Mouse (Mus musculus): ENCODE measurements around the gene Gm8677. TPM values are rescaled to one million over a fixed set of nuclear protein-coding genes. Genes with fewer than 3 reads are reported as not detected.
"Not testable (repeated sequence)": the region's sequence is repeated elsewhere in the genome, so short reads cannot be mapped to it uniquely, and the experiment has no call there.

The Gm8677 gene
- total RNA-seq (2012; rRNA removed) (not detected in 2 replicates), total RNA-seq (2014; rRNA removed) (not detected in 2 replicates), polyA plus RNA-seq (2012; ENCODE audit: insufficient read length, low read depth) (not detected in 2 replicates)

- in situ Hi-C loops (cut with MboI; ENCODE audit: low pct_ligation_motif_present, low pct_unique_long_range_greater_than_20kb, low sequenced_read_pairs); H3K36me3 ChIP-seq (replicated peaks in 1 of 2; ENCODE audit: control insufficient read depth in 1 of 2, insufficient read depth in 1 of 2, low read length in 1 of 2); H3K4me2 ChIP-seq (ENCODE audit: insufficient read depth, low read depth, poor library complexity, severe bottlenecking); H3K9ac ChIP-seq (ENCODE audit: insufficient read depth, low read depth); H3K27me3 ChIP-seq (replicated peaks); H3K27ac ChIP-seq (ENCODE audit: insufficient read depth, low read depth); H3K79me2 ChIP-seq (replicated peaks; ENCODE audit: control insufficient read depth, extremely low read depth, insufficient read depth, poor library complexity, severe bottlenecking); dilution Hi-C loops (cut with MboI; ENCODE audit: extremely low pct_ligation_motif_present, extremely low pct_unique_long_range_greater_than_20kb, low sequenced_read_pairs); H3K9me3 ChIP-seq (replicated peaks; ENCODE audit: low read length); H3K4me1 ChIP-seq (ENCODE audit: control insufficient read depth in 1 of 2, insufficient read depth in 2 of 2); DNase-seq (ENCODE audit: extremely low read depth); H3K4me3 ChIP-seq (replicated peaks in 1 of 3; ENCODE audit: low read depth in 2 of 3, low read length in 2 of 3, poor library complexity in 1 of 3): not testable (repeated sequence)
Observed at GRCm38 (mm10) chr7:22534787-22535186, at the start of gene Gm8677. Gm8677 (minus strand) TSS chr7:22534887.

DNA sequence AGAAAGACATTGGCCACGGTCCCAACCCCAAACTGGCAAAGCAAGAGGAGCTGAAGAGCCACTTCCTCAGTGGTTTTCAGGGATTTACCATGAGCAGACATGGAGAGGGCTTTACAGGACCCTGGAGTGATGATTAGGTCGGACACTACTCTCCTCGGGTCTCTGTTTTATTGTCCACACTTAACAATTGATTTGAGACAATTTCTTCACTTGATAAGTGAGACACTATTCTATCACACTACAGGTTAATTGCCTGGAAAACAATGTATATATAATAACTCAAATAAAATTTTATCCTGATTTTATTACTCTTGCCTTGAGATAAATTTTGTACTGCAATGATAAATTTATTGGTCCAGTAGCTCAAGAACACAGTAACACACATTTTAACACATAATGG, 30.6 kb upstream of the Gm8677 start, which contains the start of gene Gm4201:
Gene Gm4201 (minus strand): TSS at position 101 of the 400 bp plus-strand sequence.
- in situ Hi-C loops (cut with MboI; ENCODE audit: low pct_ligation_motif_present, low pct_unique_long_range_greater_than_20kb, low sequenced_read_pairs); H3K9me3 ChIP-seq (replicated peaks; ENCODE audit: low read length); H3K27me3 ChIP-seq (replicated peaks); DNase-seq (ENCODE audit: extremely low read depth); H3K4me3 ChIP-seq (replicated peaks in 1 of 3; ENCODE audit: low read depth in 2 of 3, low read length in 2 of 3, poor library complexity in 1 of 3); H3K27ac ChIP-seq (ENCODE audit: insufficient read depth, low read depth); H3K9ac ChIP-seq (ENCODE audit: insufficient read depth, low read depth); dilution Hi-C loops (cut with MboI; ENCODE audit: extremely low pct_ligation_motif_present, extremely low pct_unique_long_range_greater_than_20kb, low sequenced_read_pairs); H3K4me2 ChIP-seq (ENCODE audit: insufficient read depth, low read depth, poor library complexity, severe bottlenecking); H3K36me3 ChIP-seq (replicated peaks in 1 of 2; ENCODE audit: control insufficient read depth in 1 of 2, insufficient read depth in 1 of 2, low read length in 1 of 2); H3K4me1 ChIP-seq (ENCODE audit: control insufficient read depth in 1 of 2, insufficient read depth in 2 of 2); H3K79me2 ChIP-seq (replicated peaks; ENCODE audit: control insufficient read depth, extremely low read depth, insufficient read depth, poor library complexity, severe bottlenecking): not testable (repeated sequence)

GRCm38 (mm10) chr7:22522667-22523066, 12.0 kb downstream of the Gm8677 start, which contains the start of gene Vmn1r152:
Vmn1r152 (plus strand) TSS chr7:22522967.
- dilution Hi-C loops (cut with MboI; ENCODE audit: extremely low pct_ligation_motif_present, extremely low pct_unique_long_range_greater_than_20kb, low sequenced_read_pairs); H3K79me2 ChIP-seq (replicated peaks; ENCODE audit: control insufficient read depth, extremely low read depth, insufficient read depth, poor library complexity, severe bottlenecking); H3K27ac ChIP-seq (ENCODE audit: insufficient read depth, low read depth); H3K36me3 ChIP-seq (replicated peaks in 1 of 2; ENCODE audit: control insufficient read depth in 1 of 2, insufficient read depth in 1 of 2, low read length in 1 of 2); in situ Hi-C loops (cut with MboI; ENCODE audit: low pct_ligation_motif_present, low pct_unique_long_range_greater_than_20kb, low sequenced_read_pairs); DNase-seq (ENCODE audit: extremely low read depth); H3K4me2 ChIP-seq (ENCODE audit: insufficient read depth, low read depth, poor library complexity, severe bottlenecking); H3K4me1 ChIP-seq (ENCODE audit: control insufficient read depth in 1 of 2, insufficient read depth in 2 of 2); H3K4me3 ChIP-seq (replicated peaks in 1 of 3; ENCODE audit: low read depth in 2 of 3, low read length in 2 of 3, poor library complexity in 1 of 3); H3K27me3 ChIP-seq (replicated peaks); H3K9ac ChIP-seq (ENCODE audit: insufficient read depth, low read depth); H3K9me3 ChIP-seq (replicated peaks; ENCODE audit: low read length): not testable (repeated sequence)

GRCm38 (mm10) chr7:22499578-22499977, 35.1 kb downstream of the Gm8677 start, which contains the start of gene Vmn1r151:
Vmn1r151 (minus strand) TSS chr7:22499678.
- H3K4me2 ChIP-seq (ENCODE audit: insufficient read depth, low read depth, poor library complexity, severe bottlenecking); H3K4me1 ChIP-seq (ENCODE audit: control insufficient read depth in 1 of 2, insufficient read depth in 2 of 2); H3K27ac ChIP-seq (ENCODE audit: insufficient read depth, low read depth); H3K9me3 ChIP-seq (replicated peaks; ENCODE audit: low read length); H3K36me3 ChIP-seq (replicated peaks in 1 of 2; ENCODE audit: control insufficient read depth in 1 of 2, insufficient read depth in 1 of 2, low read length in 1 of 2); H3K79me2 ChIP-seq (replicated peaks; ENCODE audit: control insufficient read depth, extremely low read depth, insufficient read depth, poor library complexity, severe bottlenecking); H3K27me3 ChIP-seq (replicated peaks); DNase-seq (ENCODE audit: extremely low read depth); dilution Hi-C loops (cut with MboI; ENCODE audit: extremely low pct_ligation_motif_present, extremely low pct_unique_long_range_greater_than_20kb, low sequenced_read_pairs); H3K4me3 ChIP-seq (replicated peaks in 1 of 3; ENCODE audit: low read depth in 2 of 3, low read length in 2 of 3, poor library complexity in 1 of 3); H3K9ac ChIP-seq (ENCODE audit: insufficient read depth, low read depth); in situ Hi-C loops (cut with MboI; ENCODE audit: low pct_ligation_motif_present, low pct_unique_long_range_greater_than_20kb, low sequenced_read_pairs): not testable (repeated sequence)

Other genes with a start within 250 kb of the Gm8677 start
- gene Gm4187, start 205.2 kb downstream of the Gm8677 start, total RNA-seq (2012; rRNA removed), result not detected in 2 replicates
- not detected in 2 replicates for gene Gm4187, start 205.2 kb downstream of the Gm8677 start, total RNA-seq (2014; rRNA removed)
- not detected in 2 replicates for gene Gm4187, start 205.2 kb downstream of the Gm8677 start, polyA plus RNA-seq (2012; ENCODE audit: insufficient read length, low read depth)
- not detected in 2 replicates for gene Gm8660, start 163.8 kb downstream of the Gm8677 start, total RNA-seq (2012; rRNA removed)
- not detected in 2 replicates for gene Gm8660, start 163.8 kb downstream of the Gm8677 start, total RNA-seq (2014; rRNA removed)
- gene Gm8660, start 163.8 kb downstream of the Gm8677 start, polyA plus RNA-seq (2012; ENCODE audit: insufficient read length, low read depth), result not detected in 2 replicates
- not detected in 2 replicates for gene Vmn1r148, start 121.3 kb downstream of the Gm8677 start, total RNA-seq (2012; rRNA removed)
- gene Vmn1r148, start 121.3 kb downstream of the Gm8677 start, total RNA-seq (2014; rRNA removed), result not detected in 2 replicates
- not detected in 2 replicates for gene Vmn1r148, start 121.3 kb downstream of the Gm8677 start, polyA plus RNA-seq (2012; ENCODE audit: insufficient read length, low read depth)
- gene Vmn1r149, start 96.7 kb downstream of the Gm8677 start, total RNA-seq (2012; rRNA removed), result not detected in 2 replicates
- gene Vmn1r149, start 96.7 kb downstream of the Gm8677 start, total RNA-seq (2014; rRNA removed), result not detected in 2 replicates
- not detected in 2 replicates for gene Vmn1r149, start 96.7 kb downstream of the Gm8677 start, polyA plus RNA-seq (2012; ENCODE audit: insufficient read length, low read depth)
- not detected in 2 replicates for gene Gm10665, start 70.8 kb downstream of the Gm8677 start, total RNA-seq (2012; rRNA removed)
- gene Gm10665, start 70.8 kb downstream of the Gm8677 start, total RNA-seq (2014; rRNA removed), result not detected in 2 replicates
- not detected in 2 replicates for gene Gm10665, start 70.8 kb downstream of the Gm8677 start, polyA plus RNA-seq (2012; ENCODE audit: insufficient read length, low read depth)
- not detected in 2 replicates for gene Vmn1r151, start 35.2 kb downstream of the Gm8677 start, total RNA-seq (2012; rRNA removed)
- not detected in 2 replicates for gene Vmn1r151, start 35.2 kb downstream of the Gm8677 start, total RNA-seq (2014; rRNA removed)
- gene Vmn1r151, start 35.2 kb downstream of the Gm8677 start, polyA plus RNA-seq (2012; ENCODE audit: insufficient read length, low read depth), result not detected in 2 replicates
- gene Vmn1r152, start 11.9 kb downstream of the Gm8677 start, total RNA-seq (2012; rRNA removed), result not detected in 2 replicates
- gene Vmn1r152, start 11.9 kb downstream of the Gm8677 start, total RNA-seq (2014; rRNA removed), result not detected in 2 replicates
- gene Vmn1r152, start 11.9 kb downstream of the Gm8677 start, polyA plus RNA-seq (2012; ENCODE audit: insufficient read length, low read depth), result not detected in 2 replicates
- not detected in 2 replicates for gene Gm4201, start 30.5 kb upstream of the Gm8677 start, total RNA-seq (2012; rRNA removed)
- gene Gm4201, start 30.5 kb upstream of the Gm8677 start, total RNA-seq (2014; rRNA removed), result not detected in 2 replicates
- gene Gm4201, start 30.5 kb upstream of the Gm8677 start, polyA plus RNA-seq (2012; ENCODE audit: insufficient read length, low read depth), result not detected in 2 replicates
- gene Gm4565, start 53.2 kb upstream of the Gm8677 start, total RNA-seq (2012; rRNA removed), result not detected in 2 replicates
- not detected in 2 replicates for gene Gm4565, start 53.2 kb upstream of the Gm8677 start, total RNA-seq (2014; rRNA removed)
- gene Gm4565, start 53.2 kb upstream of the Gm8677 start, polyA plus RNA-seq (2012; ENCODE audit: insufficient read length, low read depth), result not detected in 2 replicates
- not detected in 2 replicates for gene Vmn1r155, start 123.1 kb upstream of the Gm8677 start, total RNA-seq (2012; rRNA removed)
- not detected in 2 replicates for gene Vmn1r155, start 123.1 kb upstream of the Gm8677 start, total RNA-seq (2014; rRNA removed)
- gene Vmn1r155, start 123.1 kb upstream of the Gm8677 start, polyA plus RNA-seq (2012; ENCODE audit: insufficient read length, low read depth), result not detected in 2 replicates
- not detected in 2 replicates for gene Gm8693, start 157.4 kb upstream of the Gm8677 start, total RNA-seq (2012; rRNA removed)
- not detected in 2 replicates for gene Gm8693, start 157.4 kb upstream of the Gm8677 start, total RNA-seq (2014; rRNA removed)
- not detected in 2 replicates for gene Gm8693, start 157.4 kb upstream of the Gm8677 start, polyA plus RNA-seq (2012; ENCODE audit: insufficient read length, low read depth)
- gene Gm4567, start 184.8 kb upstream of the Gm8677 start, total RNA-seq (2012; rRNA removed), result not detected in 2 replicates
- not detected in 2 replicates for gene Gm4567, start 184.8 kb upstream of the Gm8677 start, total RNA-seq (2014; rRNA removed)
- not detected in 2 replicates for gene Gm4567, start 184.8 kb upstream of the Gm8677 start, polyA plus RNA-seq (2012; ENCODE audit: insufficient read length, low read depth)
- gene Vmn1r157, start 226.8 kb upstream of the Gm8677 start, total RNA-seq (2012; rRNA removed), result not detected in 2 replicates
- not detected in 2 replicates for gene Vmn1r157, start 226.8 kb upstream of the Gm8677 start, total RNA-seq (2014; rRNA removed)
- not detected in 2 replicates for gene Vmn1r157, start 226.8 kb upstream of the Gm8677 start, polyA plus RNA-seq (2012; ENCODE audit: insufficient read length, low read depth)